Mouse (Mus musculus) bone marrow, adult 2 months (tissue): ENCODE results near the gene Efna2.

Experiments used
- CTCF ChIP-seq: fragments of 200-500 bp; IDR thresholded peaks from 2 replicates; pipeline ENCODE4 v1.5.1; 2011; ENCODE audit warnings: low read length, control low read depth; ENCODE audit not compliant: control insufficient read depth, insufficient read depth
- POLR2A ChIP-seq: fragments of 200-500 bp; IDR thresholded peaks from 2 replicates; pipeline ENCODE4 v1.6.1; 2011; ENCODE audit warnings: low read depth, mild to moderate bottlenecking, control low read depth, low read length, borderline replicate concordance; ENCODE audit not compliant: control insufficient read depth

GRCm38 (mm10) chr10:80151211-80152034, 27.9 kb upstream of the Efna2 start:
- TF ChIP-seq CTCF (no peak), POLR2A (peak; percentile 52; the same call in 1 of the 2 replicates)
